Mouse (Mus musculus) spleen, adult 2 months (tissue): Measurements from ENCODE around the gene 1700019N19Rik.

Experiments used
- CTCF ChIP-seq: fragments of 200-500 bp; IDR thresholded peaks from 2 replicates; pipeline ENCODE4 v1.5.1; 2011; ENCODE audit warnings: mild to moderate bottlenecking, inconsistent platforms; ENCODE audit not compliant: insufficient read depth, insufficient read length, insufficient replicate concordance; ENCODE audit errors: extremely low read depth
- POLR2A ChIP-seq: fragments of 200-500 bp; IDR thresholded peaks from 2 replicates; pipeline ENCODE4 v1.6.1; 2011; ENCODE audit warnings: low read depth, low read length, inconsistent platforms

DNA sequence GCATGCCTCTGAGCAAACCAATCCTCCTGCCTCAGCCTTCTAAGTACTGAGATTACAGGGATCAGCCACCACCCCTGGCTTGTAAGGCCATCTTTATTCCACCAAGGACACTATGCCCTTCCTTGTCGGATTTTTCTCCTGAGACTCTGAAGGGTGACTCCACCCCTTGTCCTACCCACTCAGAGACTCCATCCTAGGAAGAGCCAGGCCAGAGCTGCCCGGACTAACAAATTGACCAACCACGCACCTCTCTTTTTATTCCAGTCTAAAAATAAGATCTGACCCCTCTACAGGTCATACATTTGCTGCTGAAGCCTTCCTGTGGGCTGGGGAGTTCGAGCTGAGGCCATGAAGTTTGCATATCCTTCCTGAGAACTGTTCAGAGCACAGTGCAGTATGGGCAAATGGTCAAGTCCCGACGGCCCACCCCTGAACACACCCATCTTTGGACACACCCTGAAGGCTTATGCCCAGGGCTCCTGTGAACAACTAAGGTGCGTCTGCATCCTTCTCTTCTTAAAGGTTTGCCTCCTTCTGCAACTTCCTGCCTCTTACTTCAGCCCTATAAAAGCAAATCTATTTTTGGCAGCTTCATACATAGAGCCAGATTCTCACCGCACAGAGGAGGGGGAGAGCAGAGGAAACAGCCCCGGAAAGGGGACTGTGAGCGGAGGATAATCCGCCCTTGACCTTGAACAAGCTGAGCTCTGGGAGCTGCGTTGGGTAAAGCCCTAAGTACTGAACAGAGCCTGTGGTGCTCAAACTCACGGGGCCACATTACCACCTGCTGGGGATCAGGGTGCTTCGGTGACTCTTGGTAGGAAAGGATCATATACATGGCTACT is 24.5 kb upstream of the 1700019N19Rik start:
- no peak for TF ChIP-seq CTCF
- no peak for TF ChIP-seq POLR2A
